Mouse (Mus musculus) kidney, postnatal 0 days (tissue): ENCODE measurements around the gene Eme2. TPM values are rescaled to one million over a fixed set of nuclear protein-coding genes. Genes with fewer than 3 reads are reported as not detected.
A peak's percentile ranks its signal among the peaks of the same experiment; 100 is the strongest.

Source experiments
- ATAC-seq: fragments of 200-750 bp; cut with Nextera tagmentation; replicated peaks from 2 replicates; pipeline ENCODE4 v1.8.0; 2017; ENCODE audit warnings: low read depth, moderate number of reproducible peaks, moderate TSS enrichment, moderate library complexity; ENCODE audit not compliant: low FRiP score
- DNase-seq: peaks from one replicate; pipeline ENCODE4 v3.0.0-alpha.2; 2016; ENCODE audit warnings: low spot score
- H3K27ac ChIP-seq: fragments of 300-500 bp; sonication (generic); 2 replicates; pipeline ENCODE4 v1.5.1; 2014; ENCODE audit warnings: mild to moderate bottlenecking
- H3K27me3 ChIP-seq: fragments of 300-500 bp; sonication (generic); 2 replicates; pipeline ENCODE4 v1.6.1; 2014; ENCODE audit warnings: low read length, mixed read lengths; ENCODE audit not compliant: insufficient read depth
- H3K36me3 ChIP-seq: fragments of 300-500 bp; sonication (generic); 2 replicates; pipeline ENCODE4 v1.6.1; 2014; ENCODE audit warnings: low read length, mixed read lengths; ENCODE audit not compliant: insufficient read depth
- H3K4me1 ChIP-seq: fragments of 300-500 bp; sonication (generic); replicated peaks from 2 replicates; pipeline ENCODE4 v1.6.1; 2014; ENCODE audit warnings: antibody characterized with exemption, low read length, mixed read lengths; ENCODE audit not compliant: insufficient read depth
- H3K4me2 ChIP-seq: fragments of 300-500 bp; sonication (generic); 2 replicates; pipeline ENCODE4 v1.6.1; 2014; ENCODE audit warnings: mild to moderate bottlenecking, low read length, moderate library complexity, mixed read lengths
- H3K4me3 ChIP-seq: fragments of 300-500 bp; sonication (generic); replicated peaks from 2 replicates; pipeline ENCODE4 v1.5.1; 2014; ENCODE audit warnings: low read depth, low read length
- H3K9ac ChIP-seq: fragments of 300-500 bp; sonication (generic); 2 replicates; pipeline ENCODE4 v1.6.1; 2014; ENCODE audit warnings: low read depth, low read length
- H3K9me3 ChIP-seq: fragments of 300-500 bp; sonication (generic); replicated peaks from 2 replicates; pipeline ENCODE4 v1.6.1; 2016; ENCODE audit warnings: low read length, inconsistent platforms, mixed read lengths
- CTCF ChIP-seq: IDR thresholded peaks from 2 replicates; pipeline ENCODE4 v1.5.1; 2016; ENCODE audit warnings: antibody characterized with exemption, low read depth, mild to moderate bottlenecking, moderate library complexity
- whole genome bisulfite sequencing: fragments of 180-500 bp; shearing (Covaris S2); extraction: QIAGEN DNeasy Blood & Tissue Kit; methylation state at CpG from one replicate; pipeline ENCODE4 v1.1.7; 2014; 5-methylcytosine and 5-hydroxymethylcytosine counted together
- polyA plus RNA-seq: library from polyadenylated mRNA; unstranded; fragments of >200 nt; fragmentation: Nextera tagmentation; extraction: Ambion mirVana; gene quantifications from 2 replicates; pipeline ENCODE4 v1.2.1, GENCODE M21; 2015

The Eme2 gene
- polyA plus RNA-seq, 1 experiment from 2014 or later, result 29.6 TPM

DNA sequence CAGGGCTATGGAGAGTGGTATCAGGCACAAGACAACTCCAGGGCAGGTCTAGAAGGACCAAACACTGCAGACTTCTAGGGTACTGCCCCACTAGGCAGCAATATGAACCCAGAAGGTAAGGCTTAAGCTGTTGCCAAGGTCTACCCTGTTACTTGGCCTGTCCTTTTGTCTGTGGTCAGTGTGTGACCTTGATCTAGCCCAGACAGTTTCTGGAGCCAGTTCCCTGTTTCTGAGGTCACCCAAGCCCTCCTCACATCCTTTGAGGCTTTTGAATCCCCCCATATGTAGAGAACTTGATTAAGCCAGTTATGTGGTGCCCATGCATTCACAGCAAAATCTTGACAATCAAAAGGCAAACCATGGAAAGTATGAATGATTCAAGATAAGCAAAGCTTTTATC is 40.8 kb upstream of the Eme2 start:
- no peak overlapping the region for H3K27ac ChIP-seq
- no peak for DNase-seq
- H3K4me2 ChIP-seq, result peak overlapping the region; percentile 78
- no peaks in the 10 kb centered on the region for H3K27me3 ChIP-seq
- peaks cover 13% of the 10 kb centered on the region for H3K4me1 ChIP-seq
- ATAC-seq, result no peak
- H3K9me3 ChIP-seq, result no peaks in the 10 kb centered on the region
- TF ChIP-seq CTCF, result no peak
- 0 out of 2 replicates have a peak, but pooled peaks cover 4% of the 10 kb centered on the region for H3K36me3 ChIP-seq
- H3K9ac ChIP-seq, result peak overlapping the region; percentile 67
- H3K4me3 ChIP-seq, result peak overlapping the region; percentile 84

- WGBS, result 73% methylated on average over 4 of the region's 4 CpGs
- H3K27ac ChIP-seq, result no peak overlapping the region
- peak overlapping the region; percentile 67; the same call in 1 of the 2 replicates for H3K9ac ChIP-seq
- no peaks in the 10 kb centered on the region for H3K9me3 ChIP-seq
- ATAC-seq (no peak), DNase-seq (no peak)
- no peaks in the 10 kb centered on the region for H3K27me3 ChIP-seq
- H3K4me2 ChIP-seq, result 0 out of 2 replicates have a peak overlapping the region, but pooled peaks have one; percentile 78
- TF ChIP-seq CTCF, result no peak
- 0 out of 2 replicates have a peak, but pooled peaks cover 4% of the 10 kb centered on the region for H3K36me3 ChIP-seq
- H3K4me3 ChIP-seq, result no peak overlapping the region
- H3K4me1 ChIP-seq, result peaks cover 13% of the 10 kb centered on the region
Measured at GRCm38 (mm10) chr17:24934926-24935325, 40.0 kb upstream of the Eme2 start.

DNA sequence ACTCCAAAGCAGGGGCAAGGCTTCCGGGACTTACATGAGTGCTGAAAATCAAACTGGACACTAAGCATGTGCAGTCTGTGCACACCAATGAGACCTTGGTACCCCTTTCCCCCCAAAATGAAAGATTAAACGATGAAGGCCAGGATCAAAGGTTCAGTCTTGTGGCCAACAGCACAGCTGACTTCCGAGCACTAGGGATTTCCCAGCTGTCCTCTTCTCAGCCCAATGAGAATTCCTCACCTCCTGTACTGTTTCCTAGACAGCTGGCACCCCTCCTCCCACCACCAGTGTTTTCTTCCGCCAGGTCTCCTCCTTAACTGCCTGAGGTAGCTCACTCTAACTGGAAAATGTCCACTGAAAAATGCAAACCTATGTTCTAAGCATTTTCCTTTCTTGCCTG is 38.3 kb upstream of the Eme2 start:
- Histone ChIP-seq H3K4me1 (peaks cover 13% of the 10 kb centered on the region), H3K27ac (no peak overlapping the region), H3K27me3 (no peaks in the 10 kb centered on the region), H3K9ac (0 out of 2 replicates have a peak overlapping the region, but pooled peaks have one; percentile 18), H3K4me2 (no peak overlapping the region), H3K36me3 (0 out of 2 replicates have a peak, but pooled peaks cover 4% of the 10 kb centered on the region), H3K9me3 (no peaks in the 10 kb centered on the region), H3K4me3 (no peak overlapping the region)
- ATAC-seq (no peak), DNase-seq (no peak)
- TF ChIP-seq CTCF, result no peak
- 59% methylated on average over 4 of the region's 4 CpGs for WGBS

DNA sequence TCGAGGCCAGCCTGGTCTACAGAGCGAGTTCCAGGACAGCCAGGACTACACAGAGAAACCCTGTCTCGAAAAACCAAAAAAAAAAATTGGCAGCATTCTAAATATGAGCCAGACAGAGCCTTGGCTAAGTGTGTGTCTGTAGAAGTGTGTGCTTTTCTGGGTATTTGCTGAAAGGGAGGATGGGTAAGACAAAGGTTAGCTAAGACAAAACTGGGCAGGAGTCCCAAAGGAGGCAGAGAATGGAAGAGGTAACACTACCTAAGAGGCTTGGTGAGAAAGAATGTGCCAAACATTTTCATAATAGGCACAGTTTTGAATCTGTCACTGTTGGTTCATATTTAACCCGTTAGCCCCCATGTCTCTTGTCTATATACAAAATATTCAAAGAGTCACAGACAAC is 37.5 kb upstream of the Eme2 start:
- ATAC-seq, result no peak
- no peak for DNase-seq
- Histone ChIP-seq H3K27me3 (no peaks in the 10 kb centered on the region), H3K4me1 (peaks cover 13% of the 10 kb centered on the region), H3K9me3 (no peaks in the 10 kb centered on the region), H3K27ac (no peak overlapping the region), H3K4me2 (no peak overlapping the region), H3K36me3 (peaks cover 7% of the 10 kb centered on the region; the same call in 1 of the 2 replicates), H3K4me3 (no peak overlapping the region), H3K9ac (no peak overlapping the region)
- WGBS, result 91% methylated on average over 4 of the region's 4 CpGs
- TF ChIP-seq CTCF, result no peak

DNA sequence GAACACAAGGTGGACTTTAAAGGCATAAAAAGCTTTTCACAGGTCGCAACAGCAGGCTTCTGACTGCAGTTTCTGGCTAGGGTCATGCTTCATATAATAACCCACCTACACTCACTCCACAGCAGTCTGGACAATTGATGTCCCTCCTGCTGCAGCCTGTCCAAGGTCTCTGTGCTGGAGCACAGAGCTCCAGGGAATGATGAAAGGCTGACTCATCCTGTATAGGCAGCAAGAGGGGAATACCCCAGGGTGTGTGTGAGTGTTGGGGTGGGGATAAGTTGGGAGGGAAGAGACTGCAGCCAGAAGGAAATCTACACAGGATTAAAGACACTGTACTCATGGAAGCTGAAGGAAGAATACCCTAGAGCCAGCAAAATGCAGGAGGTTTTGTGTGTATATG is 34.6 kb upstream of the Eme2 start:
- H3K4me1 ChIP-seq, result peaks cover 3% of the 10 kb centered on the region; the same call in 1 of the 2 replicates
- H3K9me3 ChIP-seq, result no peaks in the 10 kb centered on the region
- WGBS, result 71% methylated on average over 1 of the region's 1 CpGs
- TF ChIP-seq CTCF, result no peak
- H3K4me2 ChIP-seq, result no peak overlapping the region
- ATAC-seq (no peak), DNase-seq (no peak)
- no peak overlapping the region for H3K4me3 ChIP-seq
- peaks cover 29% of the 10 kb centered on the region; the same call in 1 of the 2 replicates for H3K36me3 ChIP-seq
- H3K27me3 ChIP-seq, result no peaks in the 10 kb centered on the region
- no peak overlapping the region for H3K9ac ChIP-seq
- H3K27ac ChIP-seq, result no peak overlapping the region

DNA sequence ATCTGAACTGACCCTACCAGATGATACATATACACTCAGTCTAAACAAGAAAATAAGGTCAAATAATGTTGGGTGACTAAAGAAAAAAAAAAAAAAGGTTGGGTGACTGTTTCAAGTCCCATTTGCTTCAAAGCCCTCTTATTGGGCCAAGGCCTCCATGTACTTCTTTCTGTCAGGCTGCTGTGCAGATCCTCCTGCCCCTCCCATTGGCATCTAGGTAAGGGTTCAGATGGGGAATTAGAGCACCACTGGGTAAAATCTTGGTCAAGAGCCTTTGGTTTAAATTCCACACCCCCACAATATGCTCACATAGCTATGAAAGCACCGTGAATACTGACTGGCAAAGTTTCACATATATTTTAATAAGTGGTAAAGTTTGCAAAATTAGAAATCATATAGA is 28.4 kb upstream of the Eme2 start:
- 91% methylated on average over 1 of the region's 1 CpGs for WGBS
- no peaks in the 10 kb centered on the region for H3K9me3 ChIP-seq
- no peak overlapping the region for H3K27ac ChIP-seq
- TF ChIP-seq CTCF, result no peak
- H3K36me3 ChIP-seq, result peaks cover 75% of the 10 kb centered on the region
- no peak for DNase-seq
- H3K4me3 ChIP-seq, result no peak overlapping the region
- H3K4me2 ChIP-seq, result no peak overlapping the region
- no peaks in the 10 kb centered on the region for H3K27me3 ChIP-seq
- no peak for ATAC-seq
- H3K9ac ChIP-seq, result no peak overlapping the region
- H3K4me1 ChIP-seq, result no peaks in the 10 kb centered on the region

- no peak for TF ChIP-seq CTCF
- H3K4me3 ChIP-seq, result no peak overlapping the region
- ATAC-seq, result no peak
Measured at GRCm38 (mm10) chr17:24913984-24914383, 19.1 kb upstream of the Eme2 start.

More at GRCm38 (mm10) chr17:24913984-24914383, 19.1 kb upstream of the Eme2 start:
- Histone ChIP-seq H3K36me3 (peaks cover 84% of the 10 kb centered on the region), H3K27ac (no peak overlapping the region), H3K4me2 (no peak overlapping the region), H3K27me3 (no peaks in the 10 kb centered on the region), H3K4me1 (no peaks in the 10 kb centered on the region), H3K9me3 (no peaks in the 10 kb centered on the region), H3K9ac (no peak overlapping the region)
- no peak for DNase-seq
